Mouse (Mus musculus) gastrocnemius, postnatal 14 days (tissue): Measurements from ENCODE around the gene Ntm. TPM values are rescaled to one million over a fixed set of nuclear protein-coding genes. Genes with fewer than 3 reads are reported as not detected.

ENCODE experiments used
- DNase-seq: peaks from one replicate; pipeline ENCODE4 v3.0.0; 2021; ENCODE audit warnings: mixed read lengths
- intact Hi-C: fragments of 180-260 bp; cut with DNase I; formaldehyde crosslinking; loops from one replicate; pipeline ENCODE4 v1.15.1; 2025; ENCODE audit warnings: low total_unique reads
- total RNA-seq, 2 experiments: library from RNA; stranded (reverse); gene quantifications; 2 replicates each; pipeline ENCODE4 v1.2.3; 2021

The Ntm gene
- total RNA-seq, 2 experiments from 2014 or later: 2.6 to 3.0 TPM

GRCm38 (mm10) chr9:29396101-29396500, 566.8 kb downstream of the Ntm start:
- intact Hi-C loops: no loop called here
- no peak for DNase-seq

- intact Hi-C loops: no loop called here
Measured at GRCm38 (mm10) chr9:29393136-29393535, 569.8 kb downstream of the Ntm start.

GRCm38 (mm10) chr9:29390796-29391517, 572.0 kb downstream of the Ntm start:
- no peak for DNase-seq
- intact Hi-C loops: no loop called here

More at GRCm38 (mm10) chr9:29393136-29393535, 569.8 kb downstream of the Ntm start:
- DNase-seq: no peak

- DNase-seq: no peak
- intact Hi-C loops: no loop called here
Measured at GRCm38 (mm10) chr9:29389224-29389623, 573.7 kb downstream of the Ntm start.

- no peak for DNase-seq
- intact Hi-C loops: no loop called here
Measured at GRCm38 (mm10) chr9:29387136-29387535, 575.8 kb downstream of the Ntm start.

GRCm38 (mm10) chr9:29377172-29378002, 585.6 kb downstream of the Ntm start:
- intact Hi-C loops: no loop called here
- no peak for DNase-seq

GRCm38 (mm10) chr9:29371341-29371740, 591.6 kb downstream of the Ntm start:
- intact Hi-C loops: no loop called here
- no peak for DNase-seq

GRCm38 (mm10) chr9:29369621-29370020, 593.3 kb downstream of the Ntm start:
- intact Hi-C loops: no loop called here
- no peak for DNase-seq

- intact Hi-C loops: no loop called here
- no peak for DNase-seq
Measured at GRCm38 (mm10) chr9:29368291-29368690, 594.6 kb downstream of the Ntm start.

- no peak for DNase-seq
- intact Hi-C loops: no loop called here
Measured at GRCm38 (mm10) chr9:29357796-29358195, 605.1 kb downstream of the Ntm start.

- no peak for DNase-seq
- intact Hi-C loops: no loop called here
Measured at GRCm38 (mm10) chr9:29342303-29342702, 620.6 kb downstream of the Ntm start.

GRCm38 (mm10) chr9:29341292-29341691, 621.6 kb downstream of the Ntm start:
- DNase-seq: no peak
- intact Hi-C loops: no loop called here

- DNase-seq: no peak
- intact Hi-C loops: no loop called here
Measured at GRCm38 (mm10) chr9:29335671-29336070, 627.3 kb downstream of the Ntm start.

- DNase-seq: no peak
- intact Hi-C loops: no loop called here
Measured at GRCm38 (mm10) chr9:29332296-29333090, 630.4 kb downstream of the Ntm start.

GRCm38 (mm10) chr9:29330486-29330885, 632.5 kb downstream of the Ntm start:
- no peak for DNase-seq
- intact Hi-C loops: no loop called here

- intact Hi-C loops: no loop called here
- DNase-seq: no peak
Measured at GRCm38 (mm10) chr9:29326283-29326682, 636.7 kb downstream of the Ntm start.

GRCm38 (mm10) chr9:29325137-29325536, 637.8 kb downstream of the Ntm start:
- DNase-seq: no peak
- intact Hi-C loops: no loop called here

GRCm38 (mm10) chr9:29319197-29319596, 643.7 kb downstream of the Ntm start:
- no peak for DNase-seq
- intact Hi-C loops: no loop called here

GRCm38 (mm10) chr9:29318676-29319162, 644.2 kb downstream of the Ntm start:
- intact Hi-C loops: no loop called here
- no peak for DNase-seq

GRCm38 (mm10) chr9:29317623-29318022, 645.3 kb downstream of the Ntm start:
- no peak for DNase-seq
- intact Hi-C loops: no loop called here
